Mouse (Mus musculus) kidney, adult 2 months (tissue): ENCODE data around the gene Tmem238.

ENCODE experiments used
- CTCF ChIP-seq: fragments of 200-500 bp; conservative IDR thresholded peaks from 2 replicates; pipeline ENCODE4 v1.5.1; 2011; ENCODE audit warnings: low read depth, mild to moderate bottlenecking, control low read depth, low read length, moderate library complexity, mixed read lengths; ENCODE audit not compliant: insufficient read depth, insufficient read length
- POLR2A ChIP-seq: fragments of 200-500 bp; IDR thresholded peaks from one replicate; pipeline ENCODE4 v1.6.1; 2011; ENCODE audit warnings: low read depth, low read length, control low read depth

GRCm38 (mm10) chr7:4741672-4742481, 47.6 kb downstream of the Tmem238 start:
- TF ChIP-seq CTCF = no peak
- no peak for TF ChIP-seq POLR2A
